In genomic region chr17:14101446-14101980, GRCm38 (mm10) we compare ENCODE assay signal across 20 mouse cellular contexts. TPM values are rescaled to one million over a fixed set of nuclear protein-coding genes. Genes with fewer than 3 reads are reported as not detected.
DNase-seq lines count a peak whose midpoint lies in the region; TF ChIP-seq lines count a peak whose summit lies in the region.
"Not testable (repeated sequence)": the region's sequence is repeated elsewhere in the genome, so short reads cannot be mapped to it uniquely, and the experiment has no call there.
"Had no signal": no experiment of that assay in that cellular context is flagged by ENCODE, and none has a peak within 500 bp of the region (broad histone marks: within the 10 kb centered on the region; RNA-seq: fewer than 3 reads in every experiment).

No protein-coding gene starts in this region.

- peak; percentile 28 for DNase-seq in adrenal gland, postnatal 10 days
- DNase-seq in cerebellum, postnatal 10 days = peak; percentile 35 to 39
- DNase-seq in heart, embryonic 10.5 days (ENCODE audit: low spot score) = peak; percentile 52
- DNase-seq in kidney, adult 8-10 months = peak; percentile 14 to 46
- DNase-seq in layer of hippocampus, adult 2 months (ENCODE audit: low spot score in 2 of 2) = peak; percentile 7 to 46
- DNase-seq in left cerebral cortex, postnatal 25 days (ENCODE audit: low spot score in 2 of 2) = peak; percentile 35 to 49
- DNase-seq in lung, postnatal 25 days (ENCODE audit: low spot score) = peak; percentile 12

- H3K27me3 ChIP-seq in heart, embryonic 10.5 days (ENCODE audit: insufficient read depth, poor library complexity, severe bottlenecking) = not testable (repeated sequence)

- H3K27ac ChIP-seq in heart, embryonic 10.5 days; layer of hippocampus, adult 2 months: not testable (repeated sequence)

- intact Hi-C loops in left cerebral cortex, postnatal 25 days (cut with DNase I) = loop anchor here (5.0 kb wide), 1 partner anchor 254 kb away; no protein-coding TSS in a partner anchor

- not testable (repeated sequence) for H3K9me3 ChIP-seq in heart, embryonic 10.5 days

- not testable (repeated sequence) for H3K36me3 ChIP-seq in heart, embryonic 10.5 days

- TF ChIP-seq CTCF in layer of hippocampus, adult 2 months (conservative IDR thresholded peaks at IDR 0.05) = peak; percentile 68

- not testable (repeated sequence) for H3K4me1 ChIP-seq in heart, embryonic 10.5 days

- H3K4me3 ChIP-seq in heart, embryonic 10.5 days; layer of hippocampus, adult 2 months: not testable (repeated sequence)

- WGBS in heart, embryonic 10.5 days = 13% methylated on average over 1 of the region's 1 CpGs

RNA-seq across cellular contexts. Expression of gene Gm7358, which starts 42.2 kb away (rescaled TPM):
- total RNA-seq in adrenal gland, postnatal 10 days (2021) = not detected
- polyA plus RNA-seq in heart, embryonic 10.5 days (2016; fragmentation: Nextera tagmentation; extraction: Ambion mirVana) = not detected in 2 replicates
- not detected for total RNA-seq in layer of hippocampus, adult 2 months (2021)
- total RNA-seq in left cerebral cortex, postnatal 25 days (2021) = not detected
- total RNA-seq: forebrain, postnatal 0 days; gastrocnemius, postnatal 10 days; megakaryocyte progenitor cell, adult 5-6 weeks had no signal
- polyA plus RNA-seq: CD4-positive, CD25-positive, alpha-beta regulatory T cell, adult 4 months; embryonic facial prominence, embryonic 12.5 days; forebrain, postnatal 0 days; heart, embryonic 11.5 days; hindbrain, embryonic 10.5 days; large intestine, adult 2 months; limb, embryonic 11.5 days; liver, embryonic 15.5 days; midbrain, embryonic 14.5 days; spleen, adult 2 months; stomach, embryonic 16.5 days had no signal
